Mouse (Mus musculus) embryonic facial prominence, embryonic 13.5 days (tissue): ENCODE results near the gene Hipk2. TPM values are rescaled to one million over a fixed set of nuclear protein-coding genes. Genes with fewer than 3 reads are reported as not detected.

ENCODE experiments used
- ATAC-seq: fragments of 200-750 bp; cut with Nextera tagmentation; 2 replicates; pipeline ENCODE4 v1.8.0; 2017; ENCODE audit warnings: low read depth; ENCODE audit not compliant: insufficient number of reproducible peaks, insufficient read depth, low FRiP score, low TSS enrichment
- H3K27ac ChIP-seq: fragments of 300-500 bp; sonication (generic); 2 replicates; pipeline ENCODE4 v1.5.1; 2015; ENCODE audit warnings: moderate library complexity, mild to moderate bottlenecking, inconsistent platforms
- H3K27me3 ChIP-seq: fragments of 300-500 bp; sonication (generic); 2 replicates; pipeline ENCODE4 v1.6.1; 2015; ENCODE audit warnings: mild to moderate bottlenecking, inconsistent platforms
- H3K36me3 ChIP-seq: fragments of 300-500 bp; sonication (generic); 2 replicates; pipeline ENCODE4 v1.6.1; 2015; ENCODE audit warnings: mild to moderate bottlenecking, inconsistent platforms
- H3K4me1 ChIP-seq: fragments of 300-500 bp; sonication (generic); 2 replicates; pipeline ENCODE4 v1.6.1; 2015; ENCODE audit warnings: inconsistent platforms
- H3K4me2 ChIP-seq: fragments of 300-500 bp; sonication (generic); 2 replicates; pipeline ENCODE4 v1.6.1; 2015; ENCODE audit warnings: moderate library complexity, mild to moderate bottlenecking, inconsistent platforms
- H3K4me3 ChIP-seq: fragments of 300-500 bp; sonication (generic); 2 replicates; pipeline ENCODE4 v1.5.1; 2015; ENCODE audit warnings: mild to moderate bottlenecking, inconsistent platforms
- H3K9ac ChIP-seq: fragments of 300-500 bp; sonication (generic); 2 replicates; pipeline ENCODE4 v1.6.1; 2015; ENCODE audit warnings: mild to moderate bottlenecking, inconsistent platforms
- H3K9me3 ChIP-seq: fragments of 300-500 bp; sonication (generic); 2 replicates; pipeline ENCODE4 v1.6.1; 2016; ENCODE audit warnings: inconsistent platforms
- WGBS: fragments of 180-500 bp; shearing (Covaris S2); methylation state at CpG from one replicate; pipeline ENCODE4 v1.1.7; 2015; ENCODE audit warnings: mixed read lengths; 5-methylcytosine and 5-hydroxymethylcytosine counted together
- polyA plus RNA-seq: library from polyadenylated mRNA; unstranded; fragments of >200 nt; fragmentation: Nextera tagmentation; extraction: Ambion mirVana; gene quantifications from 2 replicates; pipeline ENCODE4 v1.2.1, GENCODE M21; 2015

The Hipk2 gene
- polyA plus RNA-seq, 1 experiment from 2014 or later, result 16.2 TPM

GRCm38 (mm10) chr6:38823827-38824226, 52.1 kb downstream of the Hipk2 start:
- peaks cover 3% of the 10 kb centered on the region for H3K36me3 ChIP-seq
- 0 out of 2 replicates have a peak, but pooled peaks cover 5% of the 10 kb centered on the region for H3K4me1 ChIP-seq
- H3K27ac ChIP-seq, result no peak overlapping the region
- no peak overlapping the region for H3K9ac ChIP-seq
- no peaks in the 10 kb centered on the region for H3K9me3 ChIP-seq
- no peak for ATAC-seq
- no peak overlapping the region for H3K4me2 ChIP-seq
- no peak overlapping the region for H3K4me3 ChIP-seq
- H3K27me3 ChIP-seq, result no peaks in the 10 kb centered on the region

- no peak overlapping the region for H3K4me3 ChIP-seq
- no peak overlapping the region for H3K4me2 ChIP-seq
- H3K27me3 ChIP-seq, result no peaks in the 10 kb centered on the region
- H3K27ac ChIP-seq, result no peak overlapping the region
- H3K9me3 ChIP-seq, result no peaks in the 10 kb centered on the region
- H3K9ac ChIP-seq, result no peak overlapping the region
- ATAC-seq, result no peak
- whole genome bisulfite sequencing, result 87% methylated on average over 4 of the region's 4 CpGs
- 0 out of 2 replicates have a peak, but pooled peaks cover 5% of the 10 kb centered on the region for H3K4me1 ChIP-seq
- H3K36me3 ChIP-seq, result peaks cover 9% of the 10 kb centered on the region
Measured at GRCm38 (mm10) chr6:38823164-38823563, 52.8 kb downstream of the Hipk2 start.

- Histone ChIP-seq H3K4me3 (no peak overlapping the region), H3K27me3 (no peaks in the 10 kb centered on the region), H3K36me3 (peaks cover 20% of the 10 kb centered on the region), H3K4me1 (no peaks in the 10 kb centered on the region), H3K9ac (no peak overlapping the region), H3K4me2 (no peak overlapping the region), H3K9me3 (no peaks in the 10 kb centered on the region), H3K27ac (no peak overlapping the region)
- no peak for ATAC-seq
- WGBS, result 80% methylated on average over 2 of the region's 2 CpGs
Measured at GRCm38 (mm10) chr6:38821686-38822085, 54.3 kb downstream of the Hipk2 start.

- Histone ChIP-seq H3K36me3 (peaks cover 27% of the 10 kb centered on the region), H3K27ac (no peak overlapping the region), H3K27me3 (no peaks in the 10 kb centered on the region), H3K9me3 (no peaks in the 10 kb centered on the region), H3K9ac (no peak overlapping the region), H3K4me1 (no peaks in the 10 kb centered on the region), H3K4me2 (no peak overlapping the region), H3K4me3 (no peak overlapping the region)
- WGBS, result 92% methylated on average over 1 of the region's 1 CpGs
- no peak for ATAC-seq
Measured at GRCm38 (mm10) chr6:38820862-38821261, 55.1 kb downstream of the Hipk2 start.

- no peak overlapping the region for H3K4me2 ChIP-seq
- peaks cover 42% of the 10 kb centered on the region for H3K36me3 ChIP-seq
- WGBS, result 85% methylated on average over 1 of the region's 1 CpGs
- H3K9ac ChIP-seq, result no peak overlapping the region
- H3K27ac ChIP-seq, result no peak overlapping the region
- no peaks in the 10 kb centered on the region for H3K4me1 ChIP-seq
- no peaks in the 10 kb centered on the region for H3K9me3 ChIP-seq
- H3K27me3 ChIP-seq, result no peaks in the 10 kb centered on the region
- no peak for ATAC-seq
- H3K4me3 ChIP-seq, result no peak overlapping the region
Measured at GRCm38 (mm10) chr6:38816216-38816615, 59.7 kb downstream of the Hipk2 start.

GRCm38 (mm10) chr6:38815582-38815981, 60.4 kb downstream of the Hipk2 start:
- H3K4me1 ChIP-seq, result no peaks in the 10 kb centered on the region
- H3K4me3 ChIP-seq, result no peak overlapping the region
- H3K36me3 ChIP-seq, result peaks cover 46% of the 10 kb centered on the region
- WGBS, result 91% methylated on average over 2 of the region's 2 CpGs
- no peak overlapping the region for H3K27ac ChIP-seq
- no peak overlapping the region for H3K9ac ChIP-seq
- H3K9me3 ChIP-seq, result no peaks in the 10 kb centered on the region
- H3K27me3 ChIP-seq, result no peaks in the 10 kb centered on the region
- H3K4me2 ChIP-seq, result no peak overlapping the region
- ATAC-seq, result no peak

- no peaks in the 10 kb centered on the region for H3K4me1 ChIP-seq
- no peak overlapping the region for H3K27ac ChIP-seq
- ATAC-seq, result no peak
- no peak overlapping the region for H3K9ac ChIP-seq
- peaks cover 46% of the 10 kb centered on the region for H3K36me3 ChIP-seq
- H3K9me3 ChIP-seq, result no peaks in the 10 kb centered on the region
- no peak overlapping the region for H3K4me3 ChIP-seq
- H3K4me2 ChIP-seq, result no peak overlapping the region
- no peaks in the 10 kb centered on the region for H3K27me3 ChIP-seq
- 85% methylated on average over 2 of the region's 2 CpGs for WGBS
Measured at GRCm38 (mm10) chr6:38814690-38815089, 61.3 kb downstream of the Hipk2 start.

- peaks cover 28% of the 10 kb centered on the region; the same call in 1 of the 2 replicates for H3K36me3 ChIP-seq
- ATAC-seq, result no peak
- no peaks in the 10 kb centered on the region for H3K27me3 ChIP-seq
- no peak overlapping the region for H3K4me2 ChIP-seq
- no peaks in the 10 kb centered on the region for H3K4me1 ChIP-seq
- H3K9ac ChIP-seq, result no peak overlapping the region
- H3K4me3 ChIP-seq, result no peak overlapping the region
- WGBS, result 73% methylated on average over 4 of the region's 4 CpGs
- no peak overlapping the region for H3K27ac ChIP-seq
- H3K9me3 ChIP-seq, result no peaks in the 10 kb centered on the region
Measured at GRCm38 (mm10) chr6:38811459-38812145, 64.4 kb downstream of the Hipk2 start.

GRCm38 (mm10) chr6:38810121-38810475, 65.9 kb downstream of the Hipk2 start:
- 70% methylated on average over 2 of the region's 2 CpGs for WGBS
- Histone ChIP-seq H3K27me3 (no peaks in the 10 kb centered on the region), H3K4me2 (no peak overlapping the region), H3K9me3 (no peaks in the 10 kb centered on the region), H3K27ac (no peak overlapping the region), H3K36me3 (peaks cover 22% of the 10 kb centered on the region), H3K4me3 (no peak overlapping the region), H3K4me1 (no peaks in the 10 kb centered on the region), H3K9ac (no peak overlapping the region)
- ATAC-seq, result no peak

- H3K4me2 ChIP-seq, result no peak overlapping the region
- no peaks in the 10 kb centered on the region for H3K4me1 ChIP-seq
- no peak overlapping the region for H3K27ac ChIP-seq
- peaks cover 23% of the 10 kb centered on the region for H3K36me3 ChIP-seq
- no peak overlapping the region for H3K4me3 ChIP-seq
- WGBS, result 64% methylated on average over 10 of the region's 10 CpGs
- H3K27me3 ChIP-seq, result no peaks in the 10 kb centered on the region
- no peak overlapping the region for H3K9ac ChIP-seq
- H3K9me3 ChIP-seq, result no peaks in the 10 kb centered on the region
- no peak for ATAC-seq
Measured at GRCm38 (mm10) chr6:38809396-38810120, 66.4 kb downstream of the Hipk2 start.

- Histone ChIP-seq H3K9ac (no peak overlapping the region), H3K4me2 (no peak overlapping the region), H3K27ac (no peak overlapping the region), H3K27me3 (no peaks in the 10 kb centered on the region), H3K36me3 (peaks cover 29% of the 10 kb centered on the region), H3K9me3 (no peaks in the 10 kb centered on the region), H3K4me3 (no peak overlapping the region), H3K4me1 (no peaks in the 10 kb centered on the region)
- no peak for ATAC-seq
- WGBS, result 88% methylated on average over 4 of the region's 4 CpGs
Measured at GRCm38 (mm10) chr6:38808317-38808716, 67.6 kb downstream of the Hipk2 start.

- no peak for ATAC-seq
- Histone ChIP-seq H3K4me1 (0 out of 2 replicates have a peak, but pooled peaks cover under 1% of the 10 kb centered on the region), H3K9ac (no peak overlapping the region), H3K27me3 (no peaks in the 10 kb centered on the region), H3K4me2 (no peak overlapping the region), H3K36me3 (peaks cover 29% of the 10 kb centered on the region), H3K4me3 (no peak overlapping the region), H3K9me3 (no peaks in the 10 kb centered on the region), H3K27ac (no peak overlapping the region)
- 77% methylated on average over 4 of the region's 4 CpGs for WGBS
Measured at GRCm38 (mm10) chr6:38806963-38807445, 69.0 kb downstream of the Hipk2 start.
